Mouse (Mus musculus) liver, embryonic 16.5 days (tissue): ENCODE results near the gene Tysnd1. TPM values are rescaled to one million over a fixed set of nuclear protein-coding genes. Genes with fewer than 3 reads are reported as not detected.

ENCODE experiments used
- ATAC-seq: fragments of 200-750 bp; cut with Nextera tagmentation; 2 replicates; pipeline ENCODE4 v1.8.0; 2017; ENCODE audit warnings: low read depth, mild to moderate bottlenecking, moderate number of reproducible peaks, moderate library complexity
- H3K27ac ChIP-seq: fragments of 300-500 bp; sonication (generic); 2 replicates; pipeline ENCODE4 v1.5.1; 2014; ENCODE audit warnings: mild to moderate bottlenecking, low read length
- H3K27me3 ChIP-seq: fragments of 300-500 bp; sonication (generic); 2 replicates; pipeline ENCODE4 v1.6.1; 2014; ENCODE audit warnings: low read depth, low read length, mixed read lengths; ENCODE audit not compliant: control insufficient read depth, insufficient read depth
- H3K36me3 ChIP-seq: fragments of 300-500 bp; sonication (generic); 2 replicates; pipeline ENCODE4 v1.6.1; 2014; ENCODE audit warnings: mild to moderate bottlenecking; ENCODE audit not compliant: control insufficient read depth, insufficient read depth
- H3K4me1 ChIP-seq: fragments of 300-500 bp; sonication (generic); 2 replicates; pipeline ENCODE4 v1.6.1; 2014; ENCODE audit warnings: low read depth, low read length, mixed read lengths; ENCODE audit not compliant: control insufficient read depth
- H3K4me2 ChIP-seq: fragments of 300-500 bp; sonication (generic); 2 replicates; pipeline ENCODE4 v1.6.1; 2014; ENCODE audit warnings: low read depth, low read length, mixed read lengths
- H3K4me3 ChIP-seq: fragments of 300-500 bp; sonication (generic); 2 replicates; pipeline ENCODE4 v1.5.1; 2014; ENCODE audit warnings: low read depth, mild to moderate bottlenecking, low read length
- H3K9ac ChIP-seq: fragments of 300-500 bp; sonication (generic); 2 replicates; pipeline ENCODE4 v1.6.1; 2014; ENCODE audit warnings: low read depth, low read length
- H3K9me3 ChIP-seq: fragments of 300-500 bp; sonication (generic); replicated peaks from 2 replicates; pipeline ENCODE4 v1.6.1; 2016; ENCODE audit warnings: low read length; ENCODE audit not compliant: control insufficient read depth
- WGBS: fragments of 180-500 bp; shearing (Covaris S2); extraction: QIAGEN DNeasy Blood & Tissue Kit; methylation state at CpG from one replicate; pipeline ENCODE4 v1.1.7; 2014; ENCODE audit not compliant: insufficient replicate concordance; 5-methylcytosine and 5-hydroxymethylcytosine counted together
- polyA plus RNA-seq: library from polyadenylated mRNA; unstranded; fragments of >200 nt; fragmentation: Nextera tagmentation; extraction: Ambion mirVana; gene quantifications from 2 replicates; pipeline ENCODE4 v1.2.1, GENCODE M21; 2015

Tysnd1 gene
- polyA plus RNA-seq, 1 experiment from 2014 or later, result 12.8 TPM

DNA sequence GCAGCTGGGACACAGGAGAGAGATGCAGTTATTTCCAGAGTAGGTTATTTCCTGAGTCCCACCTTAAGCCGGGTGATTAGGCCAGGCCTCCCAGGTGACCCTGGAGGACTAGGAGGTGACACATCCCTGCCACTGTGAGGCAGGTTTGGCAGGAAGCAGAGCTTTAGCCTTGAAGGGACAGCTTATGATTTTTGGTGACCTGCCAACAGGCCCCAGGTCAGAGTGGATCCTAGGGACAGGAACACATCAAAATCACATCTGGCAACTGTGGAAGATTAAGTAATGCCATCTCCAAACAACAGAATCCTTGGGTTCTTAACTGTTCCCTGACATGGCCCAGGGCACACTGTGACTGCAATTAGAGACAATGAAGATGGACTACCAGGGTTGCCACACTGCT, 46.0 kb downstream of the Tysnd1 start:
- H3K9ac ChIP-seq, result no peak overlapping the region
- peaks cover 2% of the 10 kb centered on the region; the same call in 1 of the 2 replicates for H3K36me3 ChIP-seq
- no peaks in the 10 kb centered on the region for H3K27me3 ChIP-seq
- H3K4me2 ChIP-seq, result no peak overlapping the region
- no peak for ATAC-seq
- H3K9me3 ChIP-seq, result no peaks in the 10 kb centered on the region
- no peak overlapping the region for H3K27ac ChIP-seq
- no peak overlapping the region for H3K4me3 ChIP-seq
- WGBS, result 54% methylated on average over 1 of the region's 1 CpGs
- no peaks in the 10 kb centered on the region for H3K4me1 ChIP-seq

DNA sequence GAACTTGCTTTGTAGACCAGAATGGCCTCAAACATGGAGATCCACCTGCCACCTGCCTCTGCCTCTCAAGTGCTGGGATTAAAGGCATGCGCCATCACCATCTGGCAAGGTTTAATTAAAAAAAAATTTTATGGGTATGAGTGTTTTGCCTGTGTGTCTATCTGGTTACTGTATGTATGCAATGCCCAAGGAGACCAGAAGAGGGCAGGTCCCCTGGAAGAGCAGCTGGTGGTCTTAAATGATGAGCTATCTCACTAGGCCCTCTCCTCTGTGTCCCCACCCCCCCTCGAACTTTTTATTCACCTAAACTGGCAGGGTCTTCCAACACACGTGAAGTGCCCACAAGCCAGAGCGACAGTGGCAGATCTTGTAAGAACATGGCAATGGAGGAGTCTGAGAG, 46.6 kb downstream of the Tysnd1 start:
- no peak overlapping the region for H3K4me2 ChIP-seq
- H3K9me3 ChIP-seq, result no peaks in the 10 kb centered on the region
- H3K27ac ChIP-seq, result no peak overlapping the region
- H3K27me3 ChIP-seq, result no peaks in the 10 kb centered on the region
- H3K4me3 ChIP-seq, result no peak overlapping the region
- 62% methylated on average over 4 of the region's 4 CpGs for WGBS
- H3K9ac ChIP-seq, result no peak overlapping the region
- ATAC-seq, result no peak
- H3K4me1 ChIP-seq, result no peaks in the 10 kb centered on the region
- H3K36me3 ChIP-seq, result peaks cover 2% of the 10 kb centered on the region; the same call in 1 of the 2 replicates

DNA sequence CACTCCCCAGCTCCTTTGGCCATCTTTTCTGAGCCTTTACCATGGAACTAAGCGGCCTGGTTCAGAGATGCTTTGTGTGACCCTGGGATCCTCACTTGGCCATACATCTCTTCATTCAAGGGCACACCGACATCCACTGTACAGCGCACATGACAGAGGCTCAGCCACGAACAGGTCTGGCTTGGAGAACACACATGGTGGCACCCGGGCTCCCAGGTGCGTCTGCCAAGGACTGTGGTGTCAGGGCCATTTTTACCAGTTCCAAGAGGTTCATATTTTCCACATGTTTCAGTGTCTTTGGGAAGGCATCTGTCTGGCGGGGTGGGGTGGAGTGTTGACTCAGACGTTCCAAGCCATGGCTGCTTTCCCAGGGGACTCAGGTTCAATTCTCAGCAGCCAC, 47.0 kb downstream of the Tysnd1 start:
- peaks cover 2% of the 10 kb centered on the region; the same call in 1 of the 2 replicates for H3K36me3 ChIP-seq
- WGBS, result 75% methylated on average over 8 of the region's 8 CpGs
- no peak overlapping the region for H3K4me3 ChIP-seq
- H3K27me3 ChIP-seq, result no peaks in the 10 kb centered on the region
- no peak for ATAC-seq
- no peak overlapping the region for H3K4me2 ChIP-seq
- H3K9ac ChIP-seq, result no peak overlapping the region
- H3K9me3 ChIP-seq, result no peaks in the 10 kb centered on the region
- no peaks in the 10 kb centered on the region for H3K4me1 ChIP-seq
- H3K27ac ChIP-seq, result no peak overlapping the region

DNA sequence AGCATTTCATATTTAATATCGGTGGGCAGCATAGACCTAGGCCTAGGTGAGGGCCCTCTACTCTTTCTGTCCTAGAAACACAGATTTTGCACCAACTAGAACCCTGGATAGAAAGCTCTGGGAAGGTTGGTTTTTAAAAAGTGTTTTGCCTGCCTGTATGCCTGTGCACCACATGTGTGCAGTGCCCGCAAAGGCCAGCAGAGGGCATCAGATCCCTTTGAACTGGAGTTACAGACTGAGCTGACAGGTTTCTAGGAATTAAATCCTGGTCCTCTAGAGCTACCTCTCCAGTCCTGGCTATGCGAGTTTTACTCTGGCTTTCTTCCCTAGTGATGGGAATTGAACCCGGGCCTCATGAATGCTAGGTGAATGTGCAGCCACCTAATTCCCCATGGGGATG, 49.8 kb downstream of the Tysnd1 start:
- WGBS, result 71% methylated on average over 4 of the region's 4 CpGs
- Histone ChIP-seq H3K9ac (no peak overlapping the region), H3K4me1 (no peaks in the 10 kb centered on the region), H3K27ac (no peak overlapping the region), H3K4me2 (no peak overlapping the region), H3K4me3 (no peak overlapping the region), H3K36me3 (peaks cover 2% of the 10 kb centered on the region; the same call in 1 of the 2 replicates), H3K9me3 (no peaks in the 10 kb centered on the region), H3K27me3 (no peaks in the 10 kb centered on the region)
- ATAC-seq, result no peak

DNA sequence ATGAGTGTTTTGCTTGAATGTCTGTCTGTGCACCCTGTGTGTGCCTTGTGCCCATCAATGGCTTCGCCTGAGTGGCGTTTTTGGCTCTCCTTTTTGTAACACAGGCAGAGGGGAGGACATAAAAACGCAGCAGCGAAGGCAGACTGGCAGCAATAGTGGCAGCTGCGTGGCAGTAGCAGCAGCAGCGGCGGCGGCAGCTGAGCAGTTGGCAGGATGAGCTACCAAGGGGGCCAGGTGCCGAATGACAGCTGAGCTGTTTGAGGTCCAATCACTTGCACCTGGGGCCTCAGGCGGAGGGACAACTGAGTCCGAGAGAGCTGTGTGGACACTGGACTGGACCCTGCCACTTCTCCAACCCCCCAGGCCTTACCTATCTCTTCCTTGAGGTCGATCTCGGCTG, 52.0 kb downstream of the Tysnd1 start:
- no peak overlapping the region for H3K4me2 ChIP-seq
- H3K36me3 ChIP-seq, result peaks cover 2% of the 10 kb centered on the region; the same call in 1 of the 2 replicates
- WGBS, result 65% methylated on average over 13 of the region's 13 CpGs
- no peak for ATAC-seq
- no peaks in the 10 kb centered on the region for H3K9me3 ChIP-seq
- H3K9ac ChIP-seq, result no peak overlapping the region
- no peaks in the 10 kb centered on the region for H3K27me3 ChIP-seq
- no peak overlapping the region for H3K4me3 ChIP-seq
- H3K27ac ChIP-seq, result no peak overlapping the region
- H3K4me1 ChIP-seq, result peaks cover 3% of the 10 kb centered on the region; the same call in 1 of the 2 replicates

DNA sequence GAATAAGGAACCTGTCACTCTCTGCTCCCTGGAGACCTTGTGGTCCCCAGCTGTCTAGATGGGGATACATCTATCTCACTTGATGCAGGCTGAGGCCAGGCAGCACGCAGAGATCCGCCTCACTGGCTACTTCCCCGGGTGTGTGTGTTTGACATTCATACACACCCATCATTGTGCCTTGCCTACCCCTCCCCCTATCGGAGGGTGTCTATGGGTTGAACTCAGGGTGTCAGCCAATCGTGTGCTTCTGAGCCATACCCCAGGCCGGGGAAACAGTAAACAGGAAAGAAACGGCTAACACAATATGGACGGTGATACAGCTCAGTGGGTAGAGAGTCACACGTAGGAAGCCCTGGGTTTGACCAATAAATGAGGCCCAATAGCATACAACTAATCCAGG, 54.7 kb downstream of the Tysnd1 start:
- Histone ChIP-seq H3K36me3 (peaks cover 2% of the 10 kb centered on the region; the same call in 1 of the 2 replicates), H3K4me1 (peaks cover 3% of the 10 kb centered on the region; the same call in 1 of the 2 replicates), H3K9me3 (no peaks in the 10 kb centered on the region), H3K9ac (no peak overlapping the region), H3K27ac (no peak overlapping the region), H3K4me3 (no peak overlapping the region), H3K27me3 (no peaks in the 10 kb centered on the region), H3K4me2 (no peak overlapping the region)
- no peak for ATAC-seq
- WGBS, result 62% methylated on average over 9 of the region's 9 CpGs

DNA sequence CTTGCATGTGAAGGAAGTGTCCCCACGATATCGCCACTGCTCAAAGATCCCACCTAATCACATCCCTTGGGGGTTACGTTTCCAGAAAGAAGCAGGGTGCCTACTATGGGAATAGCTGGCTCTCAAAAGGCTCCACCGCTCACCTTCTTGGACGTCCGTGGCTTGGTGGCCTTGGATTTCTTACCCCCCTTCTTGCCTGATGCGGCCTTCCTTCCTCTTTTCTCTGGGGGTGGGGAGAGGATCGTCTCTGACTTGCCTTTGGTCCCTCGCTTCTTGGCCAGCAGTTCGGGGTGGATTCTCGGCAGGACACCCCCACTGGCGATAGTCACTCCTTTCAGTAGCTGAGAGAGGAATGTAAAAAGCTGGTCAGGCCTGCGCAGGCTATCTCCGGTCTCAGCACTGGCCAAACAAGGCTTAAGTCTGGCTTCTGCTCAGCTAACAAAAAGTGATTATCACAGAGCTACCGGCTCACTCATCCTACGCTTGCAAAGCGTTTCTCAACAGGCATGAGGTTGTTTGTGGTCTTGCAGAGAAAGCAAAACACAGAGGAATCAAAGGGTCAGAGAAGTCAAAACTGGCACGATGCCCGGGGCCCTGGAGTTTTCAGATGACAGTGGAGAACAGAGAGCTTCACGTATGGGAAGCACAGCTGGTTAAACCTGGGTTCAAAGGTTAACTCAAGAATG, 56.4 kb downstream of the Tysnd1 start:
- WGBS, result 37% methylated on average over 20 of the region's 20 CpGs
- H3K36me3 ChIP-seq, result no peaks in the 10 kb centered on the region
- no peaks in the 10 kb centered on the region for H3K9me3 ChIP-seq
- 0 out of 2 replicates have a peak overlapping the region, but pooled peaks have one; percentile 0 for H3K9ac ChIP-seq
- peak overlapping the region; percentile 82 for H3K27ac ChIP-seq
- peak overlapping the region; percentile 13; the same call in 1 of the 2 replicates for H3K4me3 ChIP-seq
- peaks cover 3% of the 10 kb centered on the region; the same call in 1 of the 2 replicates for H3K4me1 ChIP-seq
- ATAC-seq, result peak; percentile 90
- H3K4me2 ChIP-seq, result peak overlapping the region; percentile 10
- no peaks in the 10 kb centered on the region for H3K27me3 ChIP-seq

Other genes with a start within 250 kb of the Tysnd1 start
- 36.4 and 39.4 TPM in 2 replicates for gene Eif4ebp2, start 242.9 kb upstream of the Tysnd1 start, polyA plus RNA-seq
- gene Lrrc20, start 219.7 kb upstream of the Tysnd1 start, polyA plus RNA-seq, result 5.1 and 5.5 TPM in 2 replicates
- gene Npffr1, start 100.0 kb upstream of the Tysnd1 start, polyA plus RNA-seq, result not detected in 2 replicates
- 84.5 and 88.1 TPM in 2 replicates for gene Ppa1, start 47.0 kb upstream of the Tysnd1 start, polyA plus RNA-seq
- gene Sar1a, start 15.2 kb upstream of the Tysnd1 start, polyA plus RNA-seq, result 66.6 and 67.0 TPM in 2 replicates
- 5.6 and 6.0 TPM in 2 replicates for gene Aifm2, start 19.7 kb downstream of the Tysnd1 start, polyA plus RNA-seq
- gene H2afy2, start 88.6 kb downstream of the Tysnd1 start, polyA plus RNA-seq, result 4.4 and 4.9 TPM in 2 replicates